Mouse (Mus musculus): ENCODE data around the gene Ypel3.

DNA sequence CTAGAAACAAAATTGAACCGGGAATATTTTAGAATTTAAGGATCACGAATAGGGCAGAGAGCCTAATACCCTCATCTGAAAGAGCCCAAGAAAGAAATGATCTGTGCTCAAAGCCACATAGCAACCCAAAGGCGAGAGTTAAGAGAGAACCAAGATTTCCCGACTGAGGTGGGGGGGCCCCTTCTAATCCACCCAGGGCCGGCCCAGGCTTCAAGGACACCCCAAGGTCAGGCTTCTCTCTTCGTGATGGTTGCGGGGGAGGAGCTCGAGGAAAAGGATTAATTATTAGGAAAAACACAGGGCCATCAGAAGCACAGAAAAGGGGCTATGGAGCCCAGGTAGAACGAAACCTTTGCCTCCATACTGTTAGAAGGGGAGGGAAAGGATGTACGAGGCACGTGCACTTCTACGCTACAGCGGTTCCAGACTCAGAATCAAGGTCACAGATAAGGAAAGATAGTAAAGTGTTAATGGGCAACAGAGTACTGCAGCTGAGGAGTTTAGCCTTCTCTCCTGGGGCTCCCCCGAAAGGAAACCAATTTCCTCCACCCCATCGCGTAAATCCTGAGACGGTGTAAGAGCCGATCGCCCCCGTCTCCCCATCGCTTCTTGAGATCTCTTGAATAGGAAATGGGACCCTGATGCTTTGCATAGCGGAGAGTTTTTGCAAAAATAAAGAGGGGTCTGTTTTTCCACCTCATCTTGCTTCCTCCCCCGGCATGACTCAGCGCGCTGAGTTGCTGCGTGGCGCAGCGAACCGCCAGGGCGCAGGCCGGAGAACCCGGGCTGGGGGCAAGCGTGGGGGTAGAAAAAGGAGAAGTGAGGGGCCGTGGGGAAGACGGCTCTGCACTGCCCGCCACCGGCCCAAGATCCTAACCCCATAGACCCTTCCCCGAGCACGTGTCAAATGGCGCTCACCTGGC, 21.6 kb downstream of the Ypel3 start:
- no peak for TF ChIP-seq CTCF (conservative IDR thresholded peaks at IDR 0.05; ENCODE audit: low read length)
- TF ChIP-seq POU5F1 (IDR thresholded peaks at IDR 0.05; ENCODE audit: borderline replicate concordance, low read length), result no peak
